Mouse (Mus musculus) ES-E14 (cell line): Measurements from ENCODE around the gene Fance. TPM values are rescaled to one million over a fixed set of nuclear protein-coding genes. Genes with fewer than 3 reads are reported as not detected.
A peak's percentile ranks its signal among the peaks of the same experiment; 100 is the strongest.

Source experiments
- DNase-seq: peaks from one replicate; pipeline ENCODE4 v3.0.0-alpha.2; 2013; ENCODE audit warnings: low read depth, low spot score
- H3K27ac ChIP-seq: 2 replicates; pipeline ENCODE4 v1.5.1; 2012; ENCODE audit warnings: low read depth, mild to moderate bottlenecking, low read length, moderate library complexity, mixed read lengths; ENCODE audit not compliant: poor library complexity, insufficient read depth, severe bottlenecking
- H3K36me3 ChIP-seq: 2 replicates; pipeline ENCODE4 v1.6.1; 2012; ENCODE audit warnings: mild to moderate bottlenecking, low read length, moderate library complexity, mixed read lengths; ENCODE audit not compliant: control insufficient read depth, poor library complexity, insufficient read depth, severe bottlenecking
- H3K4me1 ChIP-seq, 2 experiments: fragments of 150-350 bp in 1 of 2; sonication (generic) in 1 of 2; 2 replicates each; pipeline ENCODE4 v1.6.1; 2012; ENCODE audit warnings: low read length in 2 of 2, mild to moderate bottlenecking in 1 of 2, mixed read lengths in 1 of 2; ENCODE audit not compliant: control insufficient read depth in 2 of 2, insufficient read depth in 2 of 2, poor library complexity in 1 of 2
- H3K4me3 ChIP-seq, 2 experiments: fragments of 150-350 bp in 1 of 2; sonication (generic) in 1 of 2; 2 replicates each; pipeline ENCODE4 v1.5.1; 2012; ENCODE audit warnings: low read length in 2 of 2, low read depth in 1 of 2, mild to moderate bottlenecking in 1 of 2, mixed read lengths in 1 of 2; ENCODE audit not compliant: insufficient read depth in 1 of 2, poor library complexity in 1 of 2, severe bottlenecking in 1 of 2
- H3K9ac ChIP-seq: 2 replicates; pipeline ENCODE4 v1.6.1; 2012; ENCODE audit warnings: low read depth, mild to moderate bottlenecking, low read length, mixed read lengths; ENCODE audit not compliant: poor library complexity, insufficient read depth, severe bottlenecking
- H3K9me3 ChIP-seq: fragments of 150-350 bp; sonication (generic); 2 replicates; pipeline ENCODE4 v1.6.1; 2012; ENCODE audit warnings: low read depth, mild to moderate bottlenecking, low read length; ENCODE audit not compliant: control insufficient read depth, insufficient read depth
- CHD2 ChIP-seq: IDR thresholded peaks from 2 replicates; pipeline ENCODE4 v1.6.1; 2014; ENCODE audit warnings: mild to moderate bottlenecking, low read depth, low read length, inconsistent platforms
- HCFC1 ChIP-seq: IDR thresholded peaks from 2 replicates; pipeline ENCODE4 v1.6.1; 2012; ENCODE audit warnings: low read length, inconsistent platforms, borderline replicate concordance; ENCODE audit not compliant: insufficient read depth
- MAFK ChIP-seq: IDR thresholded peaks from 2 replicates; pipeline ENCODE4 v1.6.1; 2014; ENCODE audit warnings: mild to moderate bottlenecking, low read depth, low read length, inconsistent platforms; ENCODE audit not compliant: insufficient read depth
- ZC3H11A ChIP-seq: IDR thresholded peaks from 2 replicates; pipeline ENCODE4 v1.6.1; 2012; ENCODE audit warnings: low read depth, mild to moderate bottlenecking, inconsistent platforms, low read length, borderline replicate concordance
- ZNF384 ChIP-seq: IDR thresholded peaks from 2 replicates; pipeline ENCODE4 v1.6.1; 2012; ENCODE audit warnings: low read depth, low read length, inconsistent platforms
- in situ Hi-C, 2 experiments: fragments of 600-800 bp; cut with MboI; formaldehyde crosslinking; loops; one replicate each; pipeline ENCODE4 v1.15.1; 2025; ENCODE audit warnings: low sequenced_read_pairs in 2 of 2, inconsistent platforms in 1 of 2; ENCODE audit not compliant: unreplicated experiment in 2 of 2
- total RNA-seq: library from RNA; depleted of rRNA; stranded (reverse); fragments of 300-350 nt; gene quantifications from 2 replicates; pipeline ENCODE4 v1.2.3, GENCODE M21; 2012

The Fance gene
- total RNA-seq, 1 experiment = 25.9 TPM

GRCm38 (mm10) chr17:28345271-28345721 is 32.0 kb downstream of the Fance start:
- no peak for DNase-seq
- Histone ChIP-seq H3K36me3 (no peaks in the 10 kb centered on the region), H3K4me3 (peak overlapping the region in 1 of 2 experiments; percentile 16; a peak in 1 of 4 replicates), H3K9ac (peak overlapping the region; percentile 21; the same call in 1 of the 2 replicates), H3K4me1 (peaks cover 3 to 58% of the 10 kb centered on the region in 2 experiments; a peak in 2 of 4 replicates), H3K27ac (0 out of 2 replicates have a peak overlapping the region, but pooled peaks have one; percentile 23), H3K9me3 (no peaks in the 10 kb centered on the region)
- TF ChIP-seq MAFK (no peak), HCFC1 (no peak), ZNF384 (no peak)
- in situ Hi-C loops = no loop called here

GRCm38 (mm10) chr17:28345882-28346281 is 32.6 kb downstream of the Fance start:
- no peak overlapping the region for H3K9ac ChIP-seq
- H3K4me3 ChIP-seq = 0 out of 4 replicates have a peak overlapping the region, but pooled peaks of 1 of the 2 experiments have one; percentile 16
- no peak overlapping the region for H3K27ac ChIP-seq
- no peaks in the 10 kb centered on the region for H3K36me3 ChIP-seq
- TF ChIP-seq MAFK = no peak
- TF ChIP-seq ZC3H11A = no peak
- TF ChIP-seq ZNF384 = no peak
- no peak for TF ChIP-seq CHD2
- TF ChIP-seq HCFC1 = no peak
- no peaks in the 10 kb centered on the region for H3K9me3 ChIP-seq
- no peak for DNase-seq
- in situ Hi-C loops = no loop called here
- H3K4me1 ChIP-seq = peaks cover 3 to 54% of the 10 kb centered on the region in 2 experiments; a peak in 2 of 4 replicates

- Histone ChIP-seq H3K27ac (no peak overlapping the region), H3K36me3 (no peaks in the 10 kb centered on the region), H3K9ac (no peak overlapping the region), H3K4me1 (peaks cover 3 to 59% of the 10 kb centered on the region in 2 experiments; a peak in 2 of 4 replicates), H3K4me3 (no peak overlapping the region), H3K9me3 (no peaks in the 10 kb centered on the region)
- in situ Hi-C loops = no loop called here
- DNase-seq = no peak
- TF ChIP-seq MAFK (no peak), ZC3H11A (no peak), ZNF384 (no peak), HCFC1 (no peak), CHD2 (no peak)
Observed at GRCm38 (mm10) chr17:28347327-28347726, 34.0 kb downstream of the Fance start.

GRCm38 (mm10) chr17:28348211-28348610 is 34.9 kb downstream of the Fance start:
- Histone ChIP-seq H3K4me3 (no peak overlapping the region), H3K36me3 (no peaks in the 10 kb centered on the region), H3K9me3 (no peaks in the 10 kb centered on the region), H3K27ac (no peak overlapping the region), H3K9ac (no peak overlapping the region), H3K4me1 (peaks cover 4 to 57% of the 10 kb centered on the region in 2 experiments; a peak in 2 of 4 replicates)
- in situ Hi-C loops = no loop called here
- TF ChIP-seq HCFC1 (no peak), MAFK (no peak), ZNF384 (no peak), CHD2 (no peak), ZC3H11A (no peak)
- DNase-seq = no peak
